Mouse (Mus musculus): ENCODE measurements around the gene Cabs1. TPM values are rescaled to one million over a fixed set of nuclear protein-coding genes. Genes with fewer than 3 reads are reported as not detected.

Gene Cabs1
- polyA plus RNA-seq (2014; fragmentation: Illumina TruSeq; extraction: RNeasy Lipid Tissue Mini Kit (QIAGEN cat#74804); ENCODE audit: low read depth, low replicate concordance): 0.28 TPM

GRCm38 (mm10) chr5:87979139-87979538 lies at the start of gene Cabs1:
Gene Cabs1, plus strand, starts transcription at chr5:87979439.

GRCm38 (mm10) chr5:87969201-87969600 lies 10.0 kb upstream of the Cabs1 start, which contains the start of the genes 2310003L06Rik and Gm28434:
Gene 2310003L06Rik, plus strand, starts transcription at chr5:87969459.
Gene Gm28434, plus strand, starts transcription at chr5:87969517.

GRCm38 (mm10) chr5:88002249-88002648 lies 23.0 kb downstream of the Cabs1 start, which contains the start of gene Smr3a:
Gene Smr3a, plus strand, starts transcription at chr5:88002549.

Other genes with a start within 250 kb of the Cabs1 start
- gene Csn1s2a, start 204.9 kb upstream of the Cabs1 start, polyA plus RNA-seq (2014; fragmentation: Illumina TruSeq; extraction: RNeasy Lipid Tissue Mini Kit (QIAGEN cat#74804); ENCODE audit: low read depth, low replicate concordance): not detected
- gene Csn1s2b, start 171.4 kb upstream of the Cabs1 start, polyA plus RNA-seq (2014; fragmentation: Illumina TruSeq; extraction: RNeasy Lipid Tissue Mini Kit (QIAGEN cat#74804); ENCODE audit: low read depth, low replicate concordance): not detected
- gene Prr27, start 153.8 kb upstream of the Cabs1 start, polyA plus RNA-seq (2014; fragmentation: Illumina TruSeq; extraction: RNeasy Lipid Tissue Mini Kit (QIAGEN cat#74804); ENCODE audit: low read depth, low replicate concordance): not detected
- gene Odam, start 94.4 kb upstream of the Cabs1 start, polyA plus RNA-seq (2014; fragmentation: Illumina TruSeq; extraction: RNeasy Lipid Tissue Mini Kit (QIAGEN cat#74804); ENCODE audit: low read depth, low replicate concordance): not detected
- gene Csn3, start 53.9 kb upstream of the Cabs1 start, polyA plus RNA-seq (2014; fragmentation: Illumina TruSeq; extraction: RNeasy Lipid Tissue Mini Kit (QIAGEN cat#74804); ENCODE audit: low read depth, low replicate concordance): not detected
- gene 2310003L06Rik, start 10.0 kb upstream of the Cabs1 start, polyA plus RNA-seq (2014; fragmentation: Illumina TruSeq; extraction: RNeasy Lipid Tissue Mini Kit (QIAGEN cat#74804); ENCODE audit: low read depth, low replicate concordance): not detected
- not detected for gene Gm28434, start 9.9 kb upstream of the Cabs1 start, polyA plus RNA-seq (2014; fragmentation: Illumina TruSeq; extraction: RNeasy Lipid Tissue Mini Kit (QIAGEN cat#74804); ENCODE audit: low read depth, low replicate concordance)
- gene Smr3a, start 23.1 kb downstream of the Cabs1 start, polyA plus RNA-seq (2014; fragmentation: Illumina TruSeq; extraction: RNeasy Lipid Tissue Mini Kit (QIAGEN cat#74804); ENCODE audit: low read depth, low replicate concordance): not detected
- not detected for gene Smr2, start 107.1 kb downstream of the Cabs1 start, polyA plus RNA-seq (2014; fragmentation: Illumina TruSeq; extraction: RNeasy Lipid Tissue Mini Kit (QIAGEN cat#74804); ENCODE audit: low read depth, low replicate concordance)
- not detected for gene Gm11116, start 132.1 kb downstream of the Cabs1 start, polyA plus RNA-seq (2014; fragmentation: Illumina TruSeq; extraction: RNeasy Lipid Tissue Mini Kit (QIAGEN cat#74804); ENCODE audit: low read depth, low replicate concordance)
- not detected for gene Gm11115, start 174.7 kb downstream of the Cabs1 start, polyA plus RNA-seq (2014; fragmentation: Illumina TruSeq; extraction: RNeasy Lipid Tissue Mini Kit (QIAGEN cat#74804); ENCODE audit: low read depth, low replicate concordance)

Measured in kidney, adult 10 weeks (tissue).